Mouse (Mus musculus) liver, adult 2 months (tissue): ENCODE data around the gene Dact2. TPM values are rescaled to one million over a fixed set of nuclear protein-coding genes. Genes with fewer than 3 reads are reported as not detected.
A peak's percentile ranks its signal among the peaks of the same experiment; 100 is the strongest.

Experiments
- DNase-seq: peaks from one replicate; pipeline ENCODE4 v3.0.0-alpha.2; 2011; ENCODE audit warnings: low read depth, low spot score; ENCODE audit errors: extremely low read depth
- H3K27ac ChIP-seq: fragments of 200-500 bp; replicated peaks from 2 replicates; pipeline ENCODE4 v1.5.1; 2012; ENCODE audit warnings: low read depth, mild to moderate bottlenecking, control low read depth, inconsistent platforms, low read length; ENCODE audit not compliant: insufficient read depth
- H3K27me3 ChIP-seq: fragments of 200-500 bp; 2 replicates; pipeline ENCODE4 v1.6.1; 2012; ENCODE audit warnings: mild to moderate bottlenecking, moderate library complexity, low read length, inconsistent platforms; ENCODE audit not compliant: control insufficient read depth, insufficient read depth
- H3K36me3 ChIP-seq: fragments of 200-500 bp; 2 replicates; pipeline ENCODE4 v1.6.1; 2012; ENCODE audit warnings: low read length, inconsistent platforms; ENCODE audit not compliant: control insufficient read depth, insufficient read depth
- H3K4me1 ChIP-seq: fragments of 200-500 bp; 2 replicates; pipeline ENCODE4 v1.6.1; 2011; ENCODE audit warnings: low read length; ENCODE audit not compliant: control insufficient read depth, insufficient read depth
- H3K4me3 ChIP-seq: fragments of 200-500 bp; 2 replicates; pipeline ENCODE4 v1.5.1; 2011; ENCODE audit warnings: low read depth, mild to moderate bottlenecking, control low read depth, low read length, moderate library complexity; ENCODE audit not compliant: insufficient read depth
- H3K79me2 ChIP-seq: fragments of 200-500 bp; 2 replicates; pipeline ENCODE4 v1.6.1; 2012; ENCODE audit warnings: inconsistent platforms, mild to moderate bottlenecking, low read length, moderate library complexity; ENCODE audit not compliant: control insufficient read depth, insufficient read depth
- H3K9ac ChIP-seq: fragments of 200-500 bp; 2 replicates; pipeline ENCODE4 v1.6.1; 2012; ENCODE audit warnings: low read depth, mild to moderate bottlenecking, control low read depth, inconsistent platforms, low read length
- CTCF ChIP-seq: fragments of 200-500 bp; IDR thresholded peaks from 2 replicates; pipeline ENCODE4 v1.5.1; 2011; ENCODE audit warnings: low read depth, low read length, control low read depth
- POLR2A ChIP-seq: fragments of 200-500 bp; IDR thresholded peaks from 2 replicates; pipeline ENCODE4 v1.6.1; 2011; ENCODE audit warnings: low read length, control low read depth; ENCODE audit not compliant: insufficient read depth; ENCODE audit errors: extremely low read depth
- WGBS: fragments of 180-500 bp; shearing (Covaris S2); methylation state at CpG from one replicate; pipeline ENCODE4 v1.1.7; 2018; 5-methylcytosine and 5-hydroxymethylcytosine counted together
- polyA plus RNA-seq: library from polyadenylated mRNA; depleted of rRNA; stranded (reverse); fragments of >200 nt; gene quantifications from 2 replicates; pipeline ENCODE4 v1.2.3, GENCODE M21; 2012
- total RNA-seq: library from RNA; depleted of rRNA; stranded (reverse); fragments of >200 nt; gene quantifications from 2 replicates; pipeline ENCODE4 v1.2.3, GENCODE M21; 2014

The Dact2 gene
- total and polyA plus RNA-seq, 2 experiments = 5.1 to 13.7 TPM

- TF ChIP-seq POLR2A (no peak), CTCF (no peak)
These were observed 1.1 kb upstream of the Dact2 start for GRCm38 (mm10) chr17:14205236-14205635.

DNA sequence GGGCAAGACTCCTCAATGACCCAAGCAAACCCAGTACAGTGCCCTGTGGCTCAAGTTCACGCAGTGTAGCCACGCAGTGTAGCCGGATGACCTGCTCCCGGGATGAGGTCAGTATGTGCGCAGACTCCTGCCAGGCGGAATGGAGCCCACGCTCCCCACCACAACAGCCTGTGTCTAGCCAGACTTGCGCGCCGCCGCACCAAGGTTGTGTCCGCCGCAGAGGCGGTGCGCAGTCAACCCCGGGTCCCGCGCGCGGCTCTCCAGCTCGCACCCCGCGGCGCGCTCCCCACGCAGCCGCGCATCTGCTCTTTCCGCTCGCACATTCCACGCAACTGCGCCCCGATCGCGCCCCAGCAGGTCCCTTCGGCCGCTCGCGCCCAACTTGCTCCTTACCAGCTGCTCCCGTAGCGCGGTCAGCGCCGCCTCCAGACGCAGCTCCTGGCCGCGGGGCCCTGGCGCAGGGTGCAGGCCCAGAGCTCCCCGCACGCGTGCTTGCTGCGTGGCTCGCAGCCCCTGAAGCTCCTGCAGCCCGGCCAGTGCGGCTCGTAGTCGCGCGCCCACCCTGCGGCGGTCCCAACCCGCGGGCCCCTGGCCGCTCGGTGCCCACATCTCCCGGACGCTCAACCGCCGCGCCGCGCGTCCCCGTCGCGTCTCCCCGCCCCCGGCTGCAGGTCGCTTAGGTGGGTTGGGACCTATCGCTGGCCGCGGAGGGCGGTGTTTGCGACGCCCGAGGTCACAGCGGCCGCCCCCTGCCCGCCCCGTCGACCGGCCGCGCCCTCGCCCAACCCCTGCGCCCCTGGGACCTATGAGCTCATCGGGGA lies 773 bp downstream of the Dact2 start:
- H3K27me3 ChIP-seq = no peaks in the 10 kb centered on the region
- peak overlapping the region; percentile 62 for H3K4me3 ChIP-seq
- 1% methylated on average over 97 of the region's 97 CpGs for WGBS
- DNase-seq = peak; percentile 69
- H3K4me1 ChIP-seq = peaks cover 14% of the 10 kb centered on the region
- H3K9ac ChIP-seq = peak overlapping the region; percentile 98
- 0 out of 2 replicates have a peak, but pooled peaks cover 2% of the 10 kb centered on the region for H3K36me3 ChIP-seq
- TF ChIP-seq CTCF (no peak), POLR2A (peak; percentile 86)
- peak overlapping the region; percentile 92 for H3K27ac ChIP-seq
- 0 out of 2 replicates have a peak, but pooled peaks cover 3% of the 10 kb centered on the region for H3K79me2 ChIP-seq

More at GRCm38 (mm10) chr17:14205236-14205635, 1.1 kb upstream of the Dact2 start:
- Histone ChIP-seq H3K4me1 (peaks cover 10% of the 10 kb centered on the region), H3K36me3 (no peaks in the 10 kb centered on the region), H3K79me2 (0 out of 2 replicates have a peak, but pooled peaks cover 3% of the 10 kb centered on the region), H3K4me3 (no peak overlapping the region), H3K27me3 (no peaks in the 10 kb centered on the region), H3K9ac (no peak overlapping the region), H3K27ac (no peak overlapping the region)
- WGBS = 77% methylated on average over 3 of the region's 3 CpGs
- no peak for DNase-seq

DNA sequence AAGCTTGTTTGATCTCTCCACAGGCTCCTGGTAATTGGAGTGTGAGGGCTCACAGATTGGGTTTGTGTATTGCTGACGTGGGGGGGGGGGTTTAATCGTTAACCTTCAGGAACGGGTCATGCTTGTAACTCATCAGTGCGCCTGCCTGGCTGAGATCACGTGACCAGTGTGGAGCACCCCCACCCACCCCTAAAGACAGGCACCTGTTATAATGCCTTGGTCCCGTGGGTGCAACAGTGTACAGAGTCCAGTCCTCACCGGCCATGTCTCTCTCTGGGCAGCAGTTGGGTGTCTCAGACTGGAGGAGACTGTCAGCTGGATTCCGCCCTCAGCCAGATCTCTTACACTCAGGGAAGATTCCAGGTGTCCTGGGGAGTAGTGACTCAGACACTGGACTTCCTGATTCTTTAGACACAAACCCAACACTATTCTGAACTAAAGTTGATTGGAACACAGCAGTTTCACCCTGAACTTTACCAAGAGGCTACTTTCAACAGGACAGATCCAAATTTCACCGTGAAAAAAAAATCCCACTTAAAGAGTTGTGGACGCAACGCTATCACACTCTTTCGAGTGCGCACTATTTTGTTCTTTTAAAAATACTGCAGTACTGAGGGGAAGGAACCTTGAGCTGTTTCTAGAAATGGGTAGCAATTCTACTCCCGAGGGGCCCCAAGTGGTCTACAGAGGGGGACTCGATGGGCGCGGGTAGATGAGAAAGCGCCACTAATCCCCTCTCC lies 1.6 kb downstream of the Dact2 start:
- TF ChIP-seq POLR2A = peak; percentile 81; the same call in 1 of the 2 replicates
- TF ChIP-seq CTCF = no peak
- H3K27ac ChIP-seq = peak overlapping the region; percentile 92
- 0 out of 2 replicates have a peak, but pooled peaks cover 3% of the 10 kb centered on the region for H3K79me2 ChIP-seq
- peaks cover 7% of the 10 kb centered on the region; the same call in 1 of the 2 replicates for H3K36me3 ChIP-seq
- H3K27me3 ChIP-seq = no peaks in the 10 kb centered on the region
- 4% methylated on average over 18 of the region's 18 CpGs for WGBS
- peak; percentile 93 for DNase-seq
- peaks cover 14% of the 10 kb centered on the region for H3K4me1 ChIP-seq
- H3K4me3 ChIP-seq = peak overlapping the region; percentile 62
- H3K9ac ChIP-seq = peak overlapping the region; percentile 98

GRCm38 (mm10) chr17:14201281-14201787 lies 2.8 kb downstream of the Dact2 start:
- no peak for TF ChIP-seq POLR2A
- Histone ChIP-seq H3K79me2 (0 out of 2 replicates have a peak, but pooled peaks cover 3% of the 10 kb centered on the region), H3K27me3 (no peaks in the 10 kb centered on the region), H3K27ac (peak overlapping the region; percentile 75), H3K4me3 (no peak overlapping the region), H3K36me3 (peaks cover 10% of the 10 kb centered on the region; the same call in 1 of the 2 replicates), H3K9ac (peak overlapping the region; percentile 46; the same call in 1 of the 2 replicates), H3K4me1 (peaks cover 14% of the 10 kb centered on the region)
- DNase-seq = peak; percentile 93
- WGBS = 9% methylated on average over 12 of the region's 12 CpGs

DNA sequence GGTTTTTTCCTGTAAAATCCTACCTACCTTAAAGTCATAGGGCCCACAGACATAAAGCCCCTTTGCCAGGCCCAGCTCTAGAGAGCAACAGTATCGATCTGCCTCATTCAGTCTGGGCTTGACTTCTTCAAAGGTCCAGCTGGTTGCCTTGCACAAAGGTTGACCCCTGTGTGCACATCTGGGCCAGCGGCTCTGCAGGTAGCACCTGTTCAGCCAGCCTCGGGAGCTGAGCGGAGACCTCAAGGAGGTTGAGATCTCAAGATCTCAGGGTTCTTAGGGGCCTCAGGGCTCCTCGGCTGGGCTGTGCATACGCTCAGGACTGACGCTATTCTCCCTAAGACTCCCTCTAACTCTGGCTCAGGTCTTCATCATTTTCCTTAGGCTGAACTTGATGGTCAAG lies 3.9 kb downstream of the Dact2 start:
- H3K36me3 ChIP-seq = peaks cover 10% of the 10 kb centered on the region; the same call in 1 of the 2 replicates
- no peak for TF ChIP-seq CTCF
- TF ChIP-seq POLR2A = no peak
- peaks cover 14% of the 10 kb centered on the region for H3K4me1 ChIP-seq
- peak overlapping the region; percentile 23 for H3K27ac ChIP-seq
- WGBS = 52% methylated on average over 7 of the region's 7 CpGs
- 0 out of 2 replicates have a peak, but pooled peaks cover 3% of the 10 kb centered on the region for H3K79me2 ChIP-seq
- peak; percentile 62 for DNase-seq
- H3K4me3 ChIP-seq = no peak overlapping the region
- H3K9ac ChIP-seq = 0 out of 2 replicates have a peak overlapping the region, but pooled peaks have one; percentile 12
- no peaks in the 10 kb centered on the region for H3K27me3 ChIP-seq
